Mouse (Mus musculus): ENCODE measurements at regions not wholly inside any gene's neighbourhood (a gene's known extent, or its start where the extent isn't known, plus 50 kb on each side); places are given as distances from the start of the nearest gene placed in this dataset.
"Not testable (repeated sequence)": the region's sequence is repeated elsewhere in the genome, so short reads cannot be mapped to it uniquely, and the experiment has no call there.

GRCm38 (mm10) chr4:71506911-71507310 lies 250.9 kb downstream of the Gm11232 start:
- Histone ChIP-seq H3K4me2 (no peak overlapping the region), H3K27ac (no peak overlapping the region), H3K9ac (no peak overlapping the region), H3K4me3 (replicated peaks) (no peak overlapping the region), H3K36me3 (no peaks in the 10 kb centered on the region), H3K27me3 (replicated peaks) (no peaks in the 10 kb centered on the region), H3K9me3 (no peaks in the 10 kb centered on the region), H3K4me1 (no peaks in the 10 kb centered on the region)
- ATAC-seq (ENCODE audit: insufficient read depth, low FRiP score, low read depth), result no peak

- H3K9me3 ChIP-seq, result no peaks in the 10 kb centered on the region
- ATAC-seq (ENCODE audit: insufficient read depth, low FRiP score, low read depth), result no peak
- no peaks in the 10 kb centered on the region for H3K4me1 ChIP-seq
- H3K27me3 ChIP-seq (replicated peaks), result no peaks in the 10 kb centered on the region
- H3K9ac ChIP-seq, result no peak overlapping the region
- H3K36me3 ChIP-seq, result no peaks in the 10 kb centered on the region
- WGBS, result 82% methylated on average over 2 of the region's 2 CpGs
- no peak overlapping the region for H3K27ac ChIP-seq
- H3K4me3 ChIP-seq (replicated peaks), result no peak overlapping the region
- no peak overlapping the region for H3K4me2 ChIP-seq
These were observed 268.0 kb downstream of the Gm11232 start for GRCm38 (mm10) chr4:71489788-71490187.

- WGBS, result 15% methylated on average over 2 of the region's 2 CpGs
- Histone ChIP-seq H3K4me1 (no peaks in the 10 kb centered on the region), H3K27ac (peak overlapping the region; percentile 5; the same call in 1 of the 2 replicates), H3K4me2 (no peak overlapping the region), H3K36me3 (no peaks in the 10 kb centered on the region), H3K4me3 (replicated peaks) (no peak overlapping the region), H3K27me3 (replicated peaks) (no peaks in the 10 kb centered on the region), H3K9ac (no peak overlapping the region), H3K9me3 (no peaks in the 10 kb centered on the region)
- ATAC-seq (ENCODE audit: insufficient read depth, low FRiP score, low read depth), result peak; percentile 58
These were observed 269.1 kb downstream of the Gm11232 start for GRCm38 (mm10) chr4:71488663-71489161.

- H3K4me3 ChIP-seq (replicated peaks), result no peak overlapping the region
- H3K4me1 ChIP-seq, result no peaks in the 10 kb centered on the region
- no peak overlapping the region for H3K27ac ChIP-seq
- no peak overlapping the region for H3K9ac ChIP-seq
- no peak for ATAC-seq (ENCODE audit: insufficient read depth, low FRiP score, low read depth)
- H3K4me2 ChIP-seq, result no peak overlapping the region
- no peaks in the 10 kb centered on the region for H3K9me3 ChIP-seq
- 78% methylated on average over 9 of the region's 9 CpGs for WGBS
- H3K27me3 ChIP-seq (replicated peaks), result no peaks in the 10 kb centered on the region
- no peaks in the 10 kb centered on the region for H3K36me3 ChIP-seq
These were observed 269.7 kb downstream of the Gm11232 start for GRCm38 (mm10) chr4:71488059-71488458.

GRCm38 (mm10) chr4:71480960-71481359 lies 276.8 kb downstream of the Gm11232 start:
- no peak overlapping the region for H3K9ac ChIP-seq
- WGBS, result 67% methylated on average over 2 of the region's 2 CpGs
- H3K4me3 ChIP-seq (replicated peaks), result no peak overlapping the region
- H3K27me3 ChIP-seq (replicated peaks), result no peaks in the 10 kb centered on the region
- no peaks in the 10 kb centered on the region for H3K9me3 ChIP-seq
- H3K4me1 ChIP-seq, result no peaks in the 10 kb centered on the region
- no peak overlapping the region for H3K27ac ChIP-seq
- H3K4me2 ChIP-seq, result no peak overlapping the region
- ATAC-seq (ENCODE audit: insufficient read depth, low FRiP score, low read depth), result no peak
- H3K36me3 ChIP-seq, result no peaks in the 10 kb centered on the region

- H3K4me3 ChIP-seq (replicated peaks), result no peak overlapping the region
- H3K9me3 ChIP-seq, result no peaks in the 10 kb centered on the region
- H3K36me3 ChIP-seq, result no peaks in the 10 kb centered on the region
- no peak for ATAC-seq (ENCODE audit: insufficient read depth, low FRiP score, low read depth)
- H3K27ac ChIP-seq, result no peak overlapping the region
- H3K4me2 ChIP-seq, result no peak overlapping the region
- no peak overlapping the region for H3K9ac ChIP-seq
- no peaks in the 10 kb centered on the region for H3K27me3 ChIP-seq (replicated peaks)
- no peaks in the 10 kb centered on the region for H3K4me1 ChIP-seq
These were observed 287.2 kb downstream of the Gm11232 start for GRCm38 (mm10) chr4:71470580-71470979.

GRCm38 (mm10) chr4:71454811-71455210 lies 303.0 kb downstream of the Gm11232 start:
- 42% methylated on average over 3 of the region's 3 CpGs for WGBS
- Histone ChIP-seq H3K36me3 (no peaks in the 10 kb centered on the region), H3K4me1 (no peaks in the 10 kb centered on the region), H3K27ac (no peak overlapping the region), H3K9me3 (no peaks in the 10 kb centered on the region), H3K4me2 (no peak overlapping the region), H3K4me3 (replicated peaks) (no peak overlapping the region), H3K27me3 (replicated peaks) (no peaks in the 10 kb centered on the region), H3K9ac (no peak overlapping the region)
- no peak for ATAC-seq (ENCODE audit: insufficient read depth, low FRiP score, low read depth)

GRCm38 (mm10) chr4:71453499-71453898 lies 304.3 kb downstream of the Gm11232 start:
- Histone ChIP-seq H3K4me3 (replicated peaks) (no peak overlapping the region), H3K36me3 (no peaks in the 10 kb centered on the region), H3K9me3 (no peaks in the 10 kb centered on the region), H3K4me1 (no peaks in the 10 kb centered on the region), H3K9ac (no peak overlapping the region), H3K4me2 (no peak overlapping the region), H3K27ac (no peak overlapping the region), H3K27me3 (replicated peaks) (no peaks in the 10 kb centered on the region)
- peak; percentile 65 for ATAC-seq (ENCODE audit: insufficient read depth, low FRiP score, low read depth)
- WGBS, result 53% methylated on average over 3 of the region's 3 CpGs

- no peak for ATAC-seq (ENCODE audit: insufficient read depth, low FRiP score, low read depth)
- Histone ChIP-seq H3K27ac (no peak overlapping the region), H3K4me3 (replicated peaks) (no peak overlapping the region), H3K27me3 (replicated peaks) (no peaks in the 10 kb centered on the region), H3K4me1 (no peaks in the 10 kb centered on the region), H3K9me3 (no peaks in the 10 kb centered on the region), H3K4me2 (no peak overlapping the region), H3K9ac (no peak overlapping the region), H3K36me3 (no peaks in the 10 kb centered on the region)
- 86% methylated on average over 2 of the region's 2 CpGs for whole genome bisulfite sequencing
These were observed 311.3 kb downstream of the Gm11232 start for GRCm38 (mm10) chr4:71446461-71446860.

GRCm38 (mm10) chr4:71431245-71431929 lies 326.4 kb downstream of the Gm11232 start:
- H3K4me3 ChIP-seq (replicated peaks), result no peak overlapping the region
- no peaks in the 10 kb centered on the region for H3K4me1 ChIP-seq
- H3K9me3 ChIP-seq, result no peaks in the 10 kb centered on the region
- no peak overlapping the region for H3K4me2 ChIP-seq
- 89% methylated on average over 3 of the region's 3 CpGs for WGBS
- no peak overlapping the region for H3K9ac ChIP-seq
- H3K36me3 ChIP-seq, result no peaks in the 10 kb centered on the region
- no peak overlapping the region for H3K27ac ChIP-seq
- no peak for ATAC-seq (ENCODE audit: insufficient read depth, low FRiP score, low read depth)
- H3K27me3 ChIP-seq (replicated peaks), result no peaks in the 10 kb centered on the region

GRCm38 (mm10) chr4:71422121-71422520 lies 335.6 kb downstream of the Gm11232 start:
- H3K9ac ChIP-seq; H3K27ac ChIP-seq; H3K9me3 ChIP-seq; H3K4me3 ChIP-seq (replicated peaks); ATAC-seq (ENCODE audit: insufficient read depth, low FRiP score, low read depth); H3K4me2 ChIP-seq; H3K27me3 ChIP-seq (replicated peaks); H3K4me1 ChIP-seq; H3K36me3 ChIP-seq: not testable (repeated sequence)
- WGBS, result 87% methylated on average over 7 of the region's 7 CpGs

- H3K27ac ChIP-seq, result no peak overlapping the region
- no peak overlapping the region for H3K9ac ChIP-seq
- ATAC-seq (ENCODE audit: insufficient read depth, low FRiP score, low read depth), result no peak
- no peaks in the 10 kb centered on the region for H3K9me3 ChIP-seq
- H3K27me3 ChIP-seq (replicated peaks), result no peaks in the 10 kb centered on the region
- no peaks in the 10 kb centered on the region for H3K36me3 ChIP-seq
- no peak overlapping the region for H3K4me3 ChIP-seq (replicated peaks)
- no peaks in the 10 kb centered on the region for H3K4me1 ChIP-seq
- no peak overlapping the region for H3K4me2 ChIP-seq
These were observed 347.9 kb downstream of the Gm11232 start for GRCm38 (mm10) chr4:71409867-71410266.

- Histone ChIP-seq H3K27ac (no peak overlapping the region), H3K27me3 (replicated peaks) (no peaks in the 10 kb centered on the region)
These were observed 367.3 kb downstream of the Gm11232 start for GRCm38 (mm10) chr4:71390444-71390843.

More at GRCm38 (mm10) chr4:71390444-71390843, 367.3 kb downstream of the Gm11232 start:
- Histone ChIP-seq H3K4me1 (no peaks in the 10 kb centered on the region), H3K36me3 (no peaks in the 10 kb centered on the region), H3K9ac (no peak overlapping the region), H3K4me3 (replicated peaks) (no peak overlapping the region), H3K9me3 (no peaks in the 10 kb centered on the region), H3K4me2 (no peak overlapping the region)
- no peak for ATAC-seq (ENCODE audit: insufficient read depth, low FRiP score, low read depth)
- 89% methylated on average over 1 of the region's 1 CpGs for WGBS

All from stomach, embryonic 15.5 days (tissue).